Mouse (Mus musculus): ENCODE results near the gene Ccdc189.

DNA sequence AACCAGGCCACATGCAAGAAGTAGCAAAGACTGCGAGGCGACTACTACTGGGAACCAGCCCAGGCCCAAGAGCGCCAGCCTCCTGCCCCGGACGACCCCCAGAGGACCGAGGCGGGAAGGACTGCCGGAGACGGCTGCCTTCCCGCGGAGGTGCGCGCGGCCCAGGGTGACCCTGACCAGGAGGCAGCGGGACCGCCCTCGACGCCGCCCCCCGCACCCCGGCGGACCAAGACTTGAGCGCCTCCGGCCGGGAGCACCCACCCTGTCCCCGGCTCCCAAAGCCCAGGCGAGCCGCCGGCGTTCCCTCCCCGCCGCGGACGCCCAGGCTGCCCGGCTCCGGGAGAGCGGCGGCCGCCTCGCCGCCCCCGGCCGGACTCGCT is 26.1 kb upstream of the Ccdc189 start:
- TF ChIP-seq CHD2 (IDR thresholded peaks at IDR 0.05; ENCODE audit: low read depth, low read length) (no peak), ZC3H11A (IDR thresholded peaks at IDR 0.05; ENCODE audit: borderline replicate concordance, low read depth, low read length) (no peak), ZNF384 (IDR thresholded peaks at IDR 0.05; ENCODE audit: low read depth, low read length) (no peak), MAFK (IDR thresholded peaks at IDR 0.05; ENCODE audit: insufficient read depth, low read depth, low read length) (no peak), HCFC1 (IDR thresholded peaks at IDR 0.05; ENCODE audit: borderline replicate concordance, insufficient read depth, low read length) (no peak)

Measured in ES-E14 (cell line).